Mouse (Mus musculus) cerebellum, adult 2 months (tissue): ENCODE results near the gene Atg4b.

ENCODE experiments used
- CTCF ChIP-seq: fragments of 200-500 bp; IDR thresholded peaks from 2 replicates; pipeline ENCODE4 v1.5.1; 2011; ENCODE audit warnings: low read depth, mild to moderate bottlenecking, control low read depth, low read length, moderate library complexity, borderline replicate concordance; ENCODE audit not compliant: insufficient read depth
- POLR2A ChIP-seq: fragments of 200-500 bp; IDR thresholded peaks from 2 replicates; pipeline ENCODE4 v1.6.1; 2011; ENCODE audit warnings: low read length, control low read depth, borderline replicate concordance; ENCODE audit not compliant: insufficient read depth

- TF ChIP-seq POLR2A (no peak), CTCF (peak; percentile 79)
Observed at GRCm38 (mm10) chr1:93726974-93727373, 24.3 kb upstream of the Atg4b start.
